Mouse (Mus musculus) left cerebral cortex, adult 11 months (tissue): ENCODE results near the gene Pip.

ENCODE experiments used
- DNase-seq: peaks from one replicate; pipeline ENCODE4 v3.0.0; 2022; ENCODE audit warnings: low spot score

The Pip gene

DNA sequence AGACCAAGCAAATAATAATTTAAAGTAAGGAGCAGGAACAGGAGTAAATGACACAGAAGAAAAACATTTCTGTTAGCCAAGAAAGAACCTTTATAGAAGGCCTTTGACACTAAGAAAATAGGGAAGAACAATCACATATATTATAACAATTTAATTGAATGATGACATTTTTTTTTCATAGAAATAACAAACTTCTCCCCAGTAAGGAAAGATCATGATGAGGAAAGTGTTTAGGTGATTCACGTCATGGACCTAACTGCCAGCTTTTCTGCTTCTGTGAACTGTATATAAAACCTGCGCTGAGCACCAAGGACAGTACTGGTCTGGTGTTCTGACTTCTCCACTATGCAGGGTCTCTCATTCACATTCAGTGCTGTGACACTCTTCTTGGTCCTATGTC, at the start of gene Pip:
Pip (plus strand) TSS at position 301 of the 400 bp plus-strand sequence.
- DNase-seq: no peak

DNA sequence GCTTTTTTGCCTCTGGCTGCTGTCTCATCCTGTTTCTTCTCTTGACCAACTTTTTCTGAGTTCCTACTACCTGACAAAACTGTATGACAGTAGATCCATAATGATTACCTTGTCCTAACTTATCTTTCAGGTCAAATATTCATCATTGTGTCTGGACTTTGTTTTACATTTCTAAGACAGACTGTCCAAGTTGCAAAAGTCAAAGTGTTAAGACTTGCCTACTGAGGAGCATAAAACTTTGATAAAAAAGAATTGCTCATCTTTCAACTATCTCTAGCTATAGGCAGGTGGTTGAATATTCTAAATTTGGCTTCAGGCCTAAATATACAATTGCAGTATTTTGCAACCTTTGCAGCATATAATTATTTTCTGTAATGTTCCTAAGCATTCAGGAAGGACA, 23.2 kb upstream of the Pip start:
- DNase-seq: no peak

DNA sequence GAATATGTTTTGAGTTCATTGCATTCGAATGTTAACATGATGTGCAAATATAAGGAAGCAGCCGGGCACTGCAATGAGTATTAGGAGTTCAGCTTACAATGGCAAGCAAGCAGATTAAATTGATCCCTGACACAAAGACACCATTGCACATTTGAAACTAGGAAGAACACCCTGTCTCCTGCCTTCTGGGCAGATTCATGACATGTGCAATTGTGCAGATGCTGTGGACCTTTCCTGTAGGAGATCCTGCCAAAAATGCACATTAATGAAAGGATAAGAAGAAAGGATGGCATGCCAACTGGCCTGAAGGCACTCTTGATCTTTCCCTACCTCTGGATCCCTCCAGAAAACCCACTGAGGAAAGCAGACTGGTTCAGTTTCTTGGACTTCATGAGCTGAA, 17.8 kb upstream of the Pip start:
- no peak for DNase-seq

DNA sequence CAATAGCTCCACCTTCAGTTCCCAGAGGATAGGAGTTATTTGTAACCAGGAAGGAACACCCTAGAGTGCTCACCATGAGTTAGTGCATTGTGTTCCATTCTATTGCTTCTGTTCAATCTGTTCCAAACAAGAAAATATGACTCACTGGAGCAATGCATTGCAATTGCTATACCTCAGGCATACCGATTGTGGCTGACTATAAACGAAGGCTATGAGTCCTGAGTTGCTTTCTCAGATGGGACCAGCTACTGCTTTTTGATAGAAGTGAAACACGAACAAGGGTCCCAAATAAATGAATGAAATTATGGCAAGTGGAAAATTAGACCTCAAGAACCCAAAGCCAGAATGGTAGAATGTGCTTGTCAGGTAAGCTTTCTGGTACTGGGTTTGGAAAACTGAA, 5.4 kb downstream of the Pip start, which contains the start of gene Sval2:
Sval2 (plus strand) TSS at position 301 of the 400 bp plus-strand sequence.
- DNase-seq: no peak

DNA sequence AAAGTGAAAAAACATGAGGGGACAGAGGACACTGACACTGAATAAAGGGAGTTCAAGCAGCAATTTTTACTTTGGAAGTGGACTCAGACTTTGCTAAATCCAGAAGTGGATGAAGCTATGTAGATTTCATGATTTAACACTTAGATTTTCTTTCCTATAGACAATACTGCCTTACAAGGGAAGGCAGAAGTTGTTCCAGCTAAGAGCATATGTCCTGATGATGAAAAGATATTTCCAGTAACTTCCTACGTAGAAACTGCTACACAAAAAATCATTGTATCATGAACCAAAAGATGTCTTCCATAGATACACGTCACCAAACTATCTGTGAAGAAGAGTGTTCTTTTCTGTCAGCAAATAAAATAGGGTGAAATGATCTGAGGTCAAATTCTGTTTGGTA, 16.7 kb downstream of the Pip start:
- DNase-seq: no peak
